Mouse (Mus musculus): ENCODE measurements around the gene Cd300lg.

Cd300lg gene

DNA sequence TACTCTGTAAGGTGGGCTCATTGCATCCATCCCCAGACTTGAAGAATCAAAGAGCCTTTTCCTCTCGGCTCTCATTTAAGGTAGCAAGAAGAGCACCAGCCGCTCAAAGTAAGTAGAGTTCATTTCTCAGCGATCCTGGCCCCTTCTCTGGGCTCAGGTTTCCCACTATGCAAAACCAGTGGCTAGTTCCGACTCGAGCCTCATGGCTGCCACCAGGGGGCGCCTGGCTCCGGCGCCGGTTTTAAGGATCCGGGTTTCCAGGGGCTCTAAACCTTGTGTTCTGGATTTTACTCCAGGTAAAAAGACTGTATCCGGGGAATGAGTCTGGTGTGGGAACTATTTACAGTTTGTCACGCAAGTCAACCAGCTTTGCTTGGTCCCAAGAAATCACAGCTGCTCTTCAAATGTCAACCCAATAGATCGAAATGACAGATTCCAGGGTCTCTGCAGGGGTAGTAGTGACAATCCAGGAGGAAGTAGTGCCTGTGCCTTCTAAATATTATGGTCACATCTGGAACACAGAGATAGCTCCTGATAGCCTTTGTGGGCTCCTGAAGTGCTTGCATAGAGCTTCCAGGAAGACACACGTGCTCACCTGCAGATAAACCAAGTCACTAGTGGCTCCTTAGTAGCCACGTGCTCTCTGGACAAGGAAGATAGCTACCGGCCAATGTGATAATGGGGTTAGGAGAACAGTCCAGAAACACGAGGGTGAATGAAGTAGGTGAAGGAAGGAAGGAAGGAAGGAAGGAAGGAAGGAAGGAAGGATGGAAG is 61.4 kb downstream of the Cd300lg start:
- DNase-seq, result peak; percentile 74 to 75

Measured in B cell, adult 2 months (primary cell).